Mouse (Mus musculus): Measurements from ENCODE around the gene Hrh3.

Gene Hrh3

GRCm38 (mm10) chr2:180063338-180064131 is 40.8 kb downstream of the Hrh3 start:
- in situ Hi-C loops (cut with MboI, MseI): no loop called here

DNA sequence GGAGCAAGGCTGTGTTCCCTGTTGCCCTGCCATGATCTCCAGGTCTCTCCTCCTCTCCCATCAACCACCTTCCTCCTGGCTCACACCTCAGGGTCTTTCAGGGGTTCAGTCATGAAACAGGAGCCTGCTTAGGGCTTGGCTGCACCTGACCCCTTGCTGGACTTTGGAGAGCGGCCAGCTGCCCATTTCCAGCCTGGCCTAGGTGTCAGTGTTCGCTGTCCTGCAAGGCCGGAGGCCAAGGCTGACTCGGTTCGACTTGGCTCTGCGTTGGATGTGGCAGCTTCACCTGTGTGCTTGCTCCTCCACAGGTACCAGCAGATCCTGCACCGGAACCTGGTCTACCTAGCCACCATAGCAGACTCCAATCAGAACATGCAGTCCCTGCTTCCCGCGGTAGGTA is 51.3 kb downstream of the Hrh3 start:
- in situ Hi-C loops (cut with MboI, MseI): no loop called here

DNA sequence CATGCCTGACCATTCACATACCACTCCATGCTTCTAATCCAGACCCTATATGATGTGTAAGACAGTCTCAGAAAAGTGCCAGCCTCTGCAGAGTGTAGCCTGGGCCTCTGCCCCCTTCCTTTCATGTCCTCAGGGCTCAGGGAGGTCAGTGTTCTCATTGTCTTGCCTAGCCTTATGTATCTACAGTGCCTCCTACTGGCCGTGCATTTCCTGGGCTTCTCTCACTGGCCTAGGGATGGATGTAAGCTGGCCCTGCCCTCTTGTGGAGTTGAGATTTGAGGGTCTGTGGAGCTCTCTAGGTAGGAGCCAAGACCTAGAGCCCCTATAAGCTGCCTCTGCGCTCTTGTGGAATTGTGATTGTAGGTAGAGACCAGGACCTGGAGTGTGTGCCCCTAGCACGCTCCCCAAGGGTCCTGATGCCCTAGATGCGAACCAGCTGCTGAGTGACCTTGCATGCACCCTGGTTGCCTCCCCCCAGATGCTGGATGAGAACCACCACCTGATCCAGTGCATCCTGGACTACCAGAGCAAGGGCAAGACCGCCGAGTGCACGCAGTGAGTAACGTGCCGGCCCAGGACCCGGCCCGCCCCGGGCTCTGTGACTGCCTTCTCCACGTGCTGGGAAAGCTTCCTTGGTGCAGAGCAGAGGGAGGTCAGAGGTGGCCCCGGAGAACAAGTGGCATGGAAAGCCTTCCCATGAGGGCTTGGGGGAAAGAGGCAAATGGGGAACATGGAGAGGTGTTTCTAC is 52.1 kb downstream of the Hrh3 start:
- in situ Hi-C loops (cut with MboI, MseI): no loop called here

GRCm38 (mm10) chr2:180050986-180051385 is 53.3 kb downstream of the Hrh3 start:
- in situ Hi-C loops (cut with MboI, MseI): no loop called here

Data from regulatory T cell (primary cell).